Mouse (Mus musculus) left cerebral cortex, postnatal 10 days (tissue): ENCODE results near the gene Rwdd1. TPM values are rescaled to one million over a fixed set of nuclear protein-coding genes. Genes with fewer than 3 reads are reported as not detected.
A peak's percentile ranks its signal among the peaks of the same experiment; 100 is the strongest.
"Not testable (repeated sequence)": the region's sequence is repeated elsewhere in the genome, so short reads cannot be mapped to it uniquely, and the experiment has no call there.

Source experiments
- DNase-seq, 2 experiments: peaks; one replicate each; pipeline ENCODE4 v3.0.0; 2021 to 2022; ENCODE audit warnings: low spot score in 2 of 2, mixed read lengths in 1 of 2; ENCODE audit errors: extremely low spot score in 1 of 2
- intact Hi-C: fragments of 180-260 bp; cut with DNase I; formaldehyde crosslinking; loops from one replicate; pipeline ENCODE4 v1.15.1; 2025
- total RNA-seq, 2 experiments: library from RNA; stranded (reverse); gene quantifications; 2 replicates each; pipeline ENCODE4 v1.2.3; 2021

Gene Rwdd1
- 100 to 1,000 TPM; 102 to 104 TPM for total RNA-seq

GRCm38 (mm10) chr10:34019302-34020075 lies at the start of gene Rwdd1:
Gene Rwdd1, minus strand, starts transcription at chr10:34019624.
- intact Hi-C loops: no loop called here
- DNase-seq: peak; percentile 98 to 99

GRCm38 (mm10) chr10:34066591-34066990 lies 47.2 kb upstream of the Rwdd1 start:
- intact Hi-C loops: no loop called here
- no peak for DNase-seq

GRCm38 (mm10) chr10:34053987-34054386 lies 34.6 kb upstream of the Rwdd1 start:
- DNase-seq: no peak
- intact Hi-C loops: no loop called here

- intact Hi-C loops: no loop called here
- no peak for DNase-seq
These were observed 24.8 kb upstream of the Rwdd1 start, which contains the start of gene Calhm4 for GRCm38 (mm10) chr10:34044210-34044609. Gene Calhm4, minus strand, starts transcription at chr10:34044310.

- intact Hi-C loops: loop anchor here (2.0 to 5.0 kb wide), 2 partner anchors 57 to 290 kb away; no protein-coding TSS in a partner anchor
These were observed 18.0 kb upstream of the Rwdd1 start, which contains the start of gene Trappc3l for GRCm38 (mm10) chr10:34037401-34037800. Gene Trappc3l, plus strand, starts transcription at chr10:34037597.

GRCm38 (mm10) chr10:34036587-34036986 lies 17.2 kb upstream of the Rwdd1 start:
- intact Hi-C loops: loop anchor here (2.0 to 5.0 kb wide), 2 partner anchors 58 to 291 kb away; no protein-coding TSS in a partner anchor
- DNase-seq: peak in 1 of 2 experiments; percentile 27

More at GRCm38 (mm10) chr10:34037401-34037800, 18.0 kb upstream of the Rwdd1 start, which contains the start of gene Trappc3l:
- DNase-seq: no peak

- intact Hi-C loops: loop anchor here (5.0 kb wide), 1 partner anchor 249 kb away; the partner anchor contains the start of gene Tspyl1
These were observed 14.3 kb upstream of the Rwdd1 start for GRCm38 (mm10) chr10:34033630-34034305.

GRCm38 (mm10) chr10:34030322-34030721 lies 10.9 kb upstream of the Rwdd1 start:
- intact Hi-C loops: loop anchor here (5.0 kb wide), 1 partner anchor 252 kb away; the partner anchor contains the start of gene Tspyl1
- no peak for DNase-seq

More at GRCm38 (mm10) chr10:34033630-34034305, 14.3 kb upstream of the Rwdd1 start:
- peak; percentile 69 to 88 for DNase-seq

- DNase-seq: no peak
- intact Hi-C loops: no loop called here
These were observed 600 bp downstream of the Rwdd1 start for GRCm38 (mm10) chr10:34018746-34019301.

- DNase-seq: no peak
- intact Hi-C loops: no loop called here
These were observed 6.2 kb downstream of the Rwdd1 start for GRCm38 (mm10) chr10:34013241-34013640.

- intact Hi-C loops: no loop called here
- no peak for DNase-seq
These were observed 6.8 kb downstream of the Rwdd1 start for GRCm38 (mm10) chr10:34012581-34012980.

GRCm38 (mm10) chr10:33998397-33998796 lies 21.0 kb downstream of the Rwdd1 start:
- no peak for DNase-seq
- intact Hi-C loops: no loop called here

- DNase-seq, intact Hi-C loops: not testable (repeated sequence)
These were observed 22.7 kb downstream of the Rwdd1 start for GRCm38 (mm10) chr10:33996686-33997085.

- DNase-seq: peak; percentile 59 to 66
- intact Hi-C loops: no loop called here
These were observed 32.7 kb downstream of the Rwdd1 start for GRCm38 (mm10) chr10:33986771-33987170.

- intact Hi-C loops: no loop called here
- no peak for DNase-seq
These were observed 44.5 kb downstream of the Rwdd1 start for GRCm38 (mm10) chr10:33974781-33975494.

GRCm38 (mm10) chr10:33952509-33952908 lies 66.9 kb downstream of the Rwdd1 start:
- no peak for DNase-seq
- intact Hi-C loops: no loop called here

- intact Hi-C loops: no loop called here
These were observed 68.4 kb downstream of the Rwdd1 start, which contains the start of gene Zup1 for GRCm38 (mm10) chr10:33950803-33951583. Gene Zup1, minus strand, starts transcription at chr10:33951269.

More at GRCm38 (mm10) chr10:33950803-33951583, 68.4 kb downstream of the Rwdd1 start, which contains the start of gene Zup1:
- peak; percentile 77 to 90 for DNase-seq
